In the genomic region with DNA sequence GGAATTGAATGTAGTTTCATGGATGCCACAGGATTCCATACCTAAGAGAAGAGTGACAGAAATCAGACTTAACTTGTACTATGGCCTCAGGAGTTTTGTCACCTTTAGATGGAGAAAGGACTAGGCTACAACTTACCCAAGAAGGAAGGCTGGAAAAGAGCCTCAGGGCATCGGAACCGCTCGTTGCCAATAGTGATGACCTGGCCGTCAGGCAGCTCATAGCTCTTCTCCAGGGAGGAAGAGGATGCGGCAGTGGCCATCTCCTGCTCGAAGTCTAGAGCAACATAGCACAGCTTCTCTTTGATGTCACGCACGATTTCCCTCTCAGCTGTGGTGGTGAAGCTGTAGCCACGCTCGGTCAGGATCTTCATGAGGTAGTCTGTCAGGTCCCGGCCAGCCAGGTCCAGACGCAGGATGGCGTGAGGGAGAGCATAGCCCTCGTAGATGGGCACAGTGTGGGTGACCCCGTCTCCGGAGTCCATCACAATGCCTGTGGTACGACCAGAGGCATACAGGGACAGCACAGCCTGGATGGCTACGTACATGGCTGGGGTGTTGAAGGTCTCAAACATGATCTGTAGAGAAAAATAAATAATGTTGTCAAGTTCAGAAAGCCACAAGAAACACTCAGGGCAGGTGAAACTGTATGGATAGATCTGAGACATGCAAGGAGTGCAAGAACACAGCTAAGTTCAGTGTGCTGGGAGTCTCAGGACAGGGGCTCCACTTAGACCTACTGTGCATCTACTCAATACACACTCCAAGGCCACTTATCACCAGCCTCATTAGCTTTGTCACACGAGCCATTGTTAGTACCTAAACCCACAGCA, we compare ENCODE assay signal across 8 mouse cellular contexts. TPM values are rescaled to one million over a fixed set of nuclear protein-coding genes. Genes with fewer than 3 reads are reported as not detected.
DNase-seq lines count a peak whose midpoint lies in the region; ATAC-seq and TF ChIP-seq lines count a peak whose summit lies in the region.

No protein-coding gene starts in this region.

- H3K9ac ChIP-seq in liver, adult 2 months (ENCODE audit: low read depth, low read length): peak overlapping the region; percentile 86
- H3K9ac ChIP-seq in midbrain, embryonic 11.5 days (ENCODE audit: low read length): peak overlapping the region; percentile 100

- H3K27me3 ChIP-seq in liver, adult 2 months (ENCODE audit: control insufficient read depth, insufficient read depth, low read length): no peaks in the 10 kb centered on the region
- H3K27me3 ChIP-seq in midbrain, embryonic 11.5 days (ENCODE audit: control insufficient read depth, insufficient read depth, low read length): no peaks in the 10 kb centered on the region

- 59% methylated on average over 19 of the region's 19 CpGs for WGBS in liver, adult 2 months
- 21% methylated on average over 19 of the region's 19 CpGs for WGBS in bone marrow, adult 2 months
- 85% methylated on average over 19 of the region's 19 CpGs for WGBS in midbrain, embryonic 11.5 days

- H3K79me2 ChIP-seq in liver, adult 2 months (ENCODE audit: control insufficient read depth, insufficient read depth, low read length): peaks cover 3% of the 10 kb centered on the region; the same call in 1 of the 2 replicates

- H3K4me2 ChIP-seq in midbrain, embryonic 11.5 days: peak overlapping the region; percentile 85

- TF ChIP-seq CTCF in liver, adult 2 months (IDR thresholded peaks at IDR 0.05; ENCODE audit: low read depth, low read length): no peak
- no peak for TF ChIP-seq CTCF in bone marrow, adult 2 months (IDR thresholded peaks at IDR 0.05; ENCODE audit: control insufficient read depth, insufficient read depth, low read length)

- no peak overlapping the region for H3K27ac ChIP-seq in liver, adult 2 months (replicated peaks; ENCODE audit: insufficient read depth, low read depth, low read length)
- peak overlapping the region; percentile 28; the same call in 1 of the 2 replicates for H3K27ac ChIP-seq in bone marrow, adult 2 months (ENCODE audit: control insufficient read depth, insufficient read depth, low read depth, low read length, poor library complexity)
- no peak overlapping the region; the same call in 1 of the 2 replicates for H3K27ac ChIP-seq in midbrain, embryonic 11.5 days (ENCODE audit: low read depth, low read length)

- peak overlapping the region; percentile 93 for H3K4me3 ChIP-seq in liver, adult 2 months (ENCODE audit: insufficient read depth, low read depth, low read length)
- peak overlapping the region; percentile 75 for H3K4me3 ChIP-seq in bone marrow, adult 2 months (replicated peaks; ENCODE audit: control insufficient read depth, low read depth, low read length)
- H3K4me3 ChIP-seq in midbrain, embryonic 11.5 days (ENCODE audit: low read depth, low read length): peak overlapping the region; percentile 100

- peaks cover 30% of the 10 kb centered on the region for H3K4me1 ChIP-seq in liver, adult 2 months (ENCODE audit: control insufficient read depth, insufficient read depth, low read length)
- H3K4me1 ChIP-seq in bone marrow, adult 2 months (ENCODE audit: control insufficient read depth, insufficient read depth, low read length): peaks cover 2% of the 10 kb centered on the region; the same call in 1 of the 2 replicates
- peaks cover 23% of the 10 kb centered on the region for H3K4me1 ChIP-seq in midbrain, embryonic 11.5 days (ENCODE audit: control insufficient read depth, insufficient read depth, low read length)

- TF ChIP-seq POLR2A in liver, adult 2 months (IDR thresholded peaks at IDR 0.05; ENCODE audit: extremely low read depth, insufficient read depth, low read length): no peak
- TF ChIP-seq POLR2A in bone marrow, adult 2 months (IDR thresholded peaks at IDR 0.05; ENCODE audit: borderline replicate concordance, control insufficient read depth, low read depth, low read length): no peak

- intact Hi-C loops in heart, postnatal 10 days (cut with DNase I): loop anchor here (1.0 kb wide), 1 partner anchor 25 kb away; no protein-coding TSS in a partner anchor

- H3K36me3 ChIP-seq in liver, adult 2 months (ENCODE audit: control insufficient read depth, insufficient read depth, low read length): peaks cover 32% of the 10 kb centered on the region
- peaks cover 34% of the 10 kb centered on the region for H3K36me3 ChIP-seq in midbrain, embryonic 11.5 days (ENCODE audit: control insufficient read depth, insufficient read depth, low read length)

- no peak for ATAC-seq in midbrain, embryonic 11.5 days (ENCODE audit: low FRiP score)

- no peak for DNase-seq in liver, adult 2 months (ENCODE audit: extremely low read depth, low read depth, low spot score)
- DNase-seq in liver: no peak
- DNase-seq in heart, postnatal 10 days: peak; percentile 40 to 45
- no peak for DNase-seq in midbrain, embryonic 11.5 days (ENCODE audit: low spot score, missing footprints)
- DNase-seq in urinary bladder, postnatal 4 days (ENCODE audit: low spot score in 2 of 2): no peak
- no peak for DNase-seq in embryo, embryonic 10.5 days (ENCODE audit: low spot score)
- DNase-seq in c-Kit-positive CD71-positive TER-119-positive erythroid progenitor cells, embryonic 14.5 days (ENCODE audit: low spot score): no peak

- H3K9me3 ChIP-seq in midbrain, embryonic 11.5 days (ENCODE audit: control insufficient read depth, low read length): no peaks in the 10 kb centered on the region

RNA-seq across cellular contexts. Expression of gene Actb, which starts 2.1 kb away (rescaled TPM):
- 726 and 988 TPM in 2 replicates for total RNA-seq in liver, adult 2 months (2014; rRNA removed)
- 1,363 and 1,398 TPM in 2 replicates for polyA plus RNA-seq in liver, adult 2 months (2012; rRNA removed)
- polyA plus RNA-seq in bone marrow, adult 2 months (2011; ENCODE audit: insufficient read depth, insufficient read length, low replicate concordance, missing spikeins): 3,846 and 7,097 TPM in 2 replicates
- 1,000 to 10,000 TPM; 1,831 to 2,004 TPM for total RNA-seq in heart, postnatal 10 days (2021)
- polyA plus RNA-seq in midbrain, embryonic 11.5 days (2014; fragmentation: Nextera tagmentation; extraction: Ambion mirVana): 14,142 and 15,094 TPM in 2 replicates

RNA-seq across cellular contexts. Expression of gene Fbxl18, which starts 9.2 kb away (rescaled TPM):
- 1.5 and 2.4 TPM in 2 replicates for total RNA-seq in liver, adult 2 months (2014; rRNA removed)
- 9.3 and 10.6 TPM in 2 replicates for polyA plus RNA-seq in liver, adult 2 months (2012; rRNA removed)
- 4.6 and 10.8 TPM in 2 replicates for polyA plus RNA-seq in bone marrow, adult 2 months (2011; ENCODE audit: insufficient read depth, insufficient read length, low replicate concordance, missing spikeins)
- total RNA-seq in heart, postnatal 10 days (2021): 1 to 10 TPM; 8.8 to 9.2 TPM
- 10.5 and 11.8 TPM in 2 replicates for polyA plus RNA-seq in midbrain, embryonic 11.5 days (2014; fragmentation: Nextera tagmentation; extraction: Ambion mirVana)

RNA-seq across cellular contexts. Expression of gene Fscn1, which starts 55.7 kb away (rescaled TPM):
- 2.0 and 4.2 TPM in 2 replicates for total RNA-seq in liver, adult 2 months (2014; rRNA removed)
- polyA plus RNA-seq in liver, adult 2 months (2012; rRNA removed): 3.0 and 4.4 TPM in 2 replicates
- polyA plus RNA-seq in bone marrow, adult 2 months (2011; ENCODE audit: insufficient read depth, insufficient read length, low replicate concordance, missing spikeins): 6.4 and 15.2 TPM in 2 replicates
- 100 to 1,000 TPM; 103 to 132 TPM for total RNA-seq in heart, postnatal 10 days (2021)
- 566 and 605 TPM in 2 replicates for polyA plus RNA-seq in midbrain, embryonic 11.5 days (2014; fragmentation: Nextera tagmentation; extraction: Ambion mirVana)

Comparison
In these comparisons a context has a peak if more than half of its experiments do, and no peak if none do; other contexts are left out.
1. DNase-seq: peak in heart, postnatal 10 days (2 of 2); none in liver, adult 2 months (single experiment), liver (single experiment), midbrain, embryonic 11.5 days (single experiment), urinary bladder, postnatal 4 days (0 of 2), embryo, embryonic 10.5 days (single experiment) and c-Kit-positive CD71-positive TER-119-positive erythroid progenitor cells, embryonic 14.5 days (single experiment).
2. RNA of gene Fscn1, which starts 55.7 kb away (polyA plus RNA-seq): 566 to 605 TPM in midbrain, embryonic 11.5 days; 6.4 to 15.2 TPM in bone marrow, adult 2 months and 3.0 to 4.4 TPM in liver, adult 2 months; every median in the first group is over 10 times any median in the second.
3. Peak in every context shown above with its lines, with median percentiles within 50 percentile points of each other: H3K4me3 ChIP-seq.